Mouse (Mus musculus) midbrain, embryonic 10.5 days (tissue): ENCODE results near the gene Morc4. TPM values are rescaled to one million over a fixed set of nuclear protein-coding genes. Genes with fewer than 3 reads are reported as not detected.

Experiments used
- DNase-seq: peaks from one replicate; pipeline ENCODE4 v3.0.0-alpha.2; 2017; ENCODE audit warnings: low spot score
- H3K27ac ChIP-seq: fragments of 300-500 bp; sonication (generic); replicated peaks from 2 replicates; pipeline ENCODE4 v1.5.1; 2016; ENCODE audit warnings: mild to moderate bottlenecking
- H3K27me3 ChIP-seq: fragments of 300-500 bp; sonication (generic); 2 replicates; pipeline ENCODE4 v1.6.1; 2016; ENCODE audit warnings: low read depth, mild to moderate bottlenecking; ENCODE audit not compliant: poor library complexity, severe bottlenecking
- H3K36me3 ChIP-seq: fragments of 300-500 bp; sonication (generic); 2 replicates; pipeline ENCODE4 v1.6.1; 2016; ENCODE audit warnings: mild to moderate bottlenecking, moderate library complexity
- H3K4me1 ChIP-seq: fragments of 300-500 bp; sonication (generic); 2 replicates; pipeline ENCODE4 v1.6.1; 2016
- H3K4me3 ChIP-seq: fragments of 300-500 bp; sonication (generic); 2 replicates; pipeline ENCODE4 v1.5.1; 2016; ENCODE audit warnings: mild to moderate bottlenecking, moderate library complexity
- H3K9me3 ChIP-seq: fragments of 300-500 bp; sonication (generic); replicated peaks from 2 replicates; pipeline ENCODE4 v1.6.1; 2016; ENCODE audit warnings: mild to moderate bottlenecking
- WGBS: fragments of 180-500 bp; shearing (Covaris S2); methylation state at CpG from one replicate; pipeline ENCODE4 v1.1.7; 2016; 5-methylcytosine and 5-hydroxymethylcytosine counted together
- polyA plus RNA-seq: library from polyadenylated mRNA; unstranded; fragments of >200 nt; fragmentation: Nextera tagmentation; extraction: Ambion mirVana; gene quantifications from 2 replicates; pipeline ENCODE4 v1.2.1, GENCODE M21; 2016

Morc4 gene
- polyA plus RNA-seq, 1 experiment from 2014 or later, result 7.3 TPM

- DNase-seq, result no peak
- no peaks in the 10 kb centered on the region for H3K9me3 ChIP-seq
- no peaks in the 10 kb centered on the region for H3K36me3 ChIP-seq
- no peaks in the 10 kb centered on the region for H3K4me1 ChIP-seq
- H3K4me3 ChIP-seq, result no peak overlapping the region
- no peak overlapping the region for H3K27ac ChIP-seq
- H3K27me3 ChIP-seq, result peaks cover 85% of the 10 kb centered on the region
- 88% methylated on average over 9 of the region's 9 CpGs for WGBS
Measured at GRCm38 (mm10) chrX:139797875-139798274, 73.6 kb downstream of the Morc4 start.

GRCm38 (mm10) chrX:139796037-139796436 lies 75.4 kb downstream of the Morc4 start:
- no peaks in the 10 kb centered on the region for H3K36me3 ChIP-seq
- no peaks in the 10 kb centered on the region for H3K4me1 ChIP-seq
- H3K4me3 ChIP-seq, result no peak overlapping the region
- WGBS, result 84% methylated on average over 6 of the region's 6 CpGs
- no peak overlapping the region for H3K27ac ChIP-seq
- H3K27me3 ChIP-seq, result peaks cover 85% of the 10 kb centered on the region
- DNase-seq, result no peak
- H3K9me3 ChIP-seq, result no peaks in the 10 kb centered on the region

GRCm38 (mm10) chrX:139794072-139794845 lies 77.2 kb downstream of the Morc4 start:
- H3K27me3 ChIP-seq, result peaks cover 86% of the 10 kb centered on the region
- 91% methylated on average over 7 of the region's 7 CpGs for WGBS
- no peak overlapping the region for H3K27ac ChIP-seq
- H3K4me3 ChIP-seq, result no peak overlapping the region
- H3K9me3 ChIP-seq, result no peaks in the 10 kb centered on the region
- no peaks in the 10 kb centered on the region for H3K4me1 ChIP-seq
- H3K36me3 ChIP-seq, result no peaks in the 10 kb centered on the region
- no peak for DNase-seq

GRCm38 (mm10) chrX:139785764-139786163 lies 85.7 kb downstream of the Morc4 start:
- Histone ChIP-seq H3K36me3 (no peaks in the 10 kb centered on the region), H3K27ac (no peak overlapping the region), H3K27me3 (peaks cover 94% of the 10 kb centered on the region), H3K4me3 (no peak overlapping the region), H3K4me1 (peaks cover 33% of the 10 kb centered on the region), H3K9me3 (no peaks in the 10 kb centered on the region)
- DNase-seq, result no peak
- 41% methylated on average over 1 of the region's 1 CpGs for WGBS

GRCm38 (mm10) chrX:139783045-139783422 lies 88.4 kb downstream of the Morc4 start:
- WGBS, result 28% methylated on average over 3 of the region's 3 CpGs
- Histone ChIP-seq H3K4me1 (peaks cover 39% of the 10 kb centered on the region), H3K27me3 (peaks cover 95% of the 10 kb centered on the region), H3K36me3 (no peaks in the 10 kb centered on the region), H3K9me3 (no peaks in the 10 kb centered on the region), H3K4me3 (no peak overlapping the region), H3K27ac (peak overlapping the region; percentile 71)
- DNase-seq, result no peak

- Histone ChIP-seq H3K27ac (peak within 1 kb of the TSS; percentile 78), H3K36me3 (no peaks in the 10 kb centered on the region), H3K4me3 (no peak within 1 kb of the TSS), H3K9me3 (no peaks in the 10 kb centered on the region), H3K27me3 (peaks cover 96% of the 10 kb centered on the region), H3K4me1 (peaks cover 39% of the 10 kb centered on the region)
- 20% methylated on average over 6 of the region's 6 CpGs for WGBS
- DNase-seq, result peak; percentile 42
Measured at GRCm38 (mm10) chrX:139782278-139783044, 89.0 kb downstream of the Morc4 start, which contains the start of gene Ripply1. Ripply1 (minus strand) TSS chrX:139782353.

- Histone ChIP-seq H3K27ac (peak overlapping the region; percentile 78), H3K27me3 (peaks cover 97% of the 10 kb centered on the region), H3K9me3 (no peaks in the 10 kb centered on the region), H3K4me1 (peaks cover 39% of the 10 kb centered on the region), H3K36me3 (no peaks in the 10 kb centered on the region), H3K4me3 (no peak overlapping the region)
- 70% methylated on average over 4 of the region's 4 CpGs for WGBS
- DNase-seq, result no peak
Measured at GRCm38 (mm10) chrX:139781563-139781962, 89.9 kb downstream of the Morc4 start.

GRCm38 (mm10) chrX:139780988-139781387 lies 90.5 kb downstream of the Morc4 start:
- H3K27me3 ChIP-seq, result peaks cover 97% of the 10 kb centered on the region
- H3K4me3 ChIP-seq, result no peak overlapping the region
- H3K4me1 ChIP-seq, result peaks cover 38% of the 10 kb centered on the region
- H3K9me3 ChIP-seq, result no peaks in the 10 kb centered on the region
- H3K36me3 ChIP-seq, result no peaks in the 10 kb centered on the region
- no peak for DNase-seq
- no peak overlapping the region for H3K27ac ChIP-seq
- WGBS, result 69% methylated on average over 3 of the region's 3 CpGs

GRCm38 (mm10) chrX:139779401-139779800 lies 92.1 kb downstream of the Morc4 start:
- Histone ChIP-seq H3K4me1 (peaks cover 35% of the 10 kb centered on the region), H3K9me3 (no peaks in the 10 kb centered on the region), H3K4me3 (no peak overlapping the region), H3K36me3 (no peaks in the 10 kb centered on the region), H3K27ac (no peak overlapping the region), H3K27me3 (peaks cover 97% of the 10 kb centered on the region)
- 86% methylated on average over 5 of the region's 5 CpGs for WGBS
- no peak for DNase-seq

- H3K9me3 ChIP-seq, result no peaks in the 10 kb centered on the region
- no peak overlapping the region for H3K27ac ChIP-seq
- no peak overlapping the region for H3K4me3 ChIP-seq
- WGBS, result 76% methylated on average over 1 of the region's 1 CpGs
- peaks cover 93% of the 10 kb centered on the region for H3K27me3 ChIP-seq
- DNase-seq, result no peak
- peaks cover 35% of the 10 kb centered on the region for H3K4me1 ChIP-seq
- H3K36me3 ChIP-seq, result no peaks in the 10 kb centered on the region
Measured at GRCm38 (mm10) chrX:139778886-139779285, 92.6 kb downstream of the Morc4 start.

- H3K27me3 ChIP-seq, result peaks cover 86% of the 10 kb centered on the region
- H3K36me3 ChIP-seq, result no peaks in the 10 kb centered on the region
- DNase-seq, result no peak
- no peak overlapping the region for H3K4me3 ChIP-seq
- peaks cover 22% of the 10 kb centered on the region for H3K4me1 ChIP-seq
- no peak overlapping the region for H3K27ac ChIP-seq
- no peaks in the 10 kb centered on the region for H3K9me3 ChIP-seq
- 49% methylated on average over 4 of the region's 4 CpGs for WGBS
Measured at GRCm38 (mm10) chrX:139777357-139777756, 94.1 kb downstream of the Morc4 start.

- no peak for DNase-seq
- Histone ChIP-seq H3K9me3 (no peaks in the 10 kb centered on the region), H3K27me3 (peaks cover 86% of the 10 kb centered on the region), H3K4me3 (no peak overlapping the region), H3K4me1 (peaks cover 3% of the 10 kb centered on the region), H3K36me3 (no peaks in the 10 kb centered on the region), H3K27ac (no peak overlapping the region)
- WGBS, result 69% methylated on average over 7 of the region's 7 CpGs
Measured at GRCm38 (mm10) chrX:139775084-139775612, 96.3 kb downstream of the Morc4 start.
